Mouse (Mus musculus) macrophage (primary cell): ENCODE data around the gene Ccdc110. TPM values are rescaled to one million over a fixed set of nuclear protein-coding genes. Genes with fewer than 3 reads are reported as not detected.

Source experiments
- H3K27ac ChIP-seq: fragments of 350-480 bp; formaldehyde crosslinking; 2 replicates; pipeline ENCODE4 v1.9.0; 2021
- H3K36me3 ChIP-seq: fragments of 350-480 bp; formaldehyde crosslinking; 2 replicates; pipeline ENCODE4 v1.9.0; 2021; ENCODE audit errors: inconsistent target
- H3K4me3 ChIP-seq: fragments of 350-480 bp; formaldehyde crosslinking; 2 replicates; pipeline ENCODE4 v1.9.0; 2021; ENCODE audit errors: inconsistent target
- H3K79me2 ChIP-seq: fragments of 350-480 bp; formaldehyde crosslinking; 2 replicates; pipeline ENCODE4 v1.9.0; 2021; ENCODE audit errors: inconsistent target
- whole genome bisulfite sequencing: methylation state at CpG from one replicate; pipeline ENCODE4 v1.1.7; 2026; ENCODE audit warnings: inconsistent platforms; ENCODE audit not compliant: missing documents; 5-methylcytosine and 5-hydroxymethylcytosine counted together
- polyA plus RNA-seq: library from polyadenylated mRNA; stranded (reverse); fragments of 250-400 nt; gene quantifications from 3 replicates; pipeline ENCODE4 v1.2.4, GENCODE M21; 2018; ENCODE audit warnings: inconsistent platforms

Gene Ccdc110
- polyA plus RNA-seq, 1 experiment from 2014 or later: not detected

DNA sequence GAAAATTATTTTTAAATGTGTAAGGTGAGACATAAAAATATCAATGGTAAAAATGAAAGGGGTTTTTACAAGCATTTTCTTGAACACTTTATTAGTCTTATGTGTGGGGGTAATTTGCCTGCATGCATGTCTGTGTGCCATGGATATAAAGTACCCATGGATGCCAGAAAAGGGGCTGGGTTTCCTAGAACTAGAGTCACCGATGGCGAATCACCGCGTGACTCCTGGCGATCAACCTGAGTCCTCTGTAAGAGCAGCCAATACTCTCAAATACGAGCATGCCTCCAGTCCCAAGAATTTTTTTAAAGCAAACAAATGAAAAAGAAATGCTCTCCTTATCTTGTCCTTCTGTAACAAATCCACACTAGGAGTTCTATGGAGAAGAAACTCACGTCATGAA is 12.3 kb upstream of the Ccdc110 start:
- 88% methylated on average over 7 of the region's 7 CpGs for WGBS

DNA sequence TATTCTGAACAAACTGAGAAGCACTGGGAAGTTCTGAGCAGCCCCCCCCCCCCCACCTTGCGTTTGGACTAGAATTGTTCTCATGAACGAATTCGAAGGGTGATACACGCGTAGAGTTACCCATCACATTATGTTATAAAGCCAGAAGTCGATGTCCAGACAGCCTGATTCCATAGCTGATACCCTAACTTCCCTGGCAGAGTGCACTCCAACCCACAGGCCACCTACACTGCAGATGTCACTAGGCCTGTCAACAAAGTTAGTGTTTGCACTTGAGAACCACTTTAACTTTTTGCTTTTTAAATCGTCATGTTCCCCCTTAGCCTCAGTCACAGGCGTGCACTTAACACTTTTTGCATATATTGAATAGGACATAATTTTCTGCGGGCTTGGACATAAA is 2.6 kb downstream of the Ccdc110 start:
- Histone ChIP-seq H3K27ac (no peak overlapping the region), H3K36me3 (no peaks in the 10 kb centered on the region), H3K4me3 (no peak overlapping the region), H3K79me2 (no peaks in the 10 kb centered on the region)
- 88% methylated on average over 9 of the region's 9 CpGs for WGBS

More for the DNA sequence above, 12.3 kb upstream of the Ccdc110 start:
- H3K27ac ChIP-seq: no peak overlapping the region
- no peaks in the 10 kb centered on the region for H3K36me3 ChIP-seq
- H3K79me2 ChIP-seq: no peaks in the 10 kb centered on the region
- no peak overlapping the region for H3K4me3 ChIP-seq

DNA sequence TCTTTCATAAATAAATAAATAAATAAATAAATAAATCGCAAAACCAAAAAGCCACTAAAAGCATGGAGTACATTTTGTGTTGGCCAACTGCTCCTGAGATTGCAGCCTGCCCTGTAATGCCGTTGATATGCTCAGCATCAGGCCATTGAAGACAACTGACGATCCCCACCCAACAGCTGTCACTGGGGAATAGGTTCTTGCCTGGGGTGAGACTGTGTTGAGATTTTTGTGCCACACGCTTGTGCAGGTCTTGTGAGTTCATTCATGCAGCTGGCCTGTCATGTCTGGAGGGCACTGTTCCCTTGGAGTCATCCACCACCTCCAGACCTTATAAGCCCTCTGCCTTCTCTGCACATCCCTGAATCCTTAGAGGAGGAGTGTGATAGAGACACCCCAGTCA is 11.9 kb downstream of the Ccdc110 start:
- WGBS: 96% methylated on average over 4 of the region's 4 CpGs
- Histone ChIP-seq H3K4me3 (no peak overlapping the region), H3K79me2 (no peaks in the 10 kb centered on the region), H3K36me3 (no peaks in the 10 kb centered on the region), H3K27ac (no peak overlapping the region)

DNA sequence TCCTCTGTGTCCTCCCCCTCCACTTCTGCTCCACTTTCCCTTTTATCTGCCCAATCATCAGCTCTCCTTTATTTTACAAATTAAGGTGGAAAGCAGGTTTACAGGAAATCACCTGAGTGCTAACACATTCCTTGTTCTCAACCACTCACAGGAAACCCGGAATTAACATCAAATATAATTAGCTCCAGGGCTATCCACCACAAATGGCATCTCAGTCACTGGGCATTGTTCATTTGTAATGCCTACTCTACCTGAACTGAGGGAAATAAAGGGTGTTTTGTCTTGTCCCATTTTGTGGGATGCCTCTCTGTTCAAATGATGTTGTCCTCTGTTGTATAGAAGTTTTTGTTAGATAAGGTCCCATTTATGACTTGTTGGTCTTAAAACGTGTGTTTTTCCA is 16.2 kb downstream of the Ccdc110 start:
- WGBS: 71% methylated on average over 2 of the region's 2 CpGs
- Histone ChIP-seq H3K36me3 (no peaks in the 10 kb centered on the region), H3K4me3 (no peak overlapping the region), H3K79me2 (no peaks in the 10 kb centered on the region), H3K27ac (no peak overlapping the region)

DNA sequence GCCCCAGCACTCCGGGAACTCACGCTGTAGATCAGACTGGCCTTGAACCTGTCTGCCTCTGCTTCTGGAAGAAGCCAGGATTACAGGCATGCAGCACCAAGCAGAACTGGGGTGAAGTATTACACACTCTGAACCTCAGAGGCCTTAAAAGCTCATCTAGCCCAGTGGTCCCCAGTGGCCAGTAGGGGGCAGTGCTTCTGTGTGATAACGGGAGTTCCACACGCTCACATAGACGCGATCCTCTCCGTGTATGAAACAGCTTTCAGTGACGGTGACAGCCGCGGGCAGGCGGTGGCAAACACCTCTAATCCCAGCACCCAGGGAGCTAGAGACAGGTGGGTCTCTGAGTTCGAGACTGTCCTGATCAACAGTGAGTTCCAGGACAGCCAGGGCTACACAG is 36.5 kb downstream of the Ccdc110 start:
- no peaks in the 10 kb centered on the region for H3K36me3 ChIP-seq
- 97% methylated on average over 12 of the region's 12 CpGs for WGBS
- peaks cover 5% of the 10 kb centered on the region for H3K79me2 ChIP-seq
- H3K4me3 ChIP-seq: no peak overlapping the region
- no peak overlapping the region for H3K27ac ChIP-seq

DNA sequence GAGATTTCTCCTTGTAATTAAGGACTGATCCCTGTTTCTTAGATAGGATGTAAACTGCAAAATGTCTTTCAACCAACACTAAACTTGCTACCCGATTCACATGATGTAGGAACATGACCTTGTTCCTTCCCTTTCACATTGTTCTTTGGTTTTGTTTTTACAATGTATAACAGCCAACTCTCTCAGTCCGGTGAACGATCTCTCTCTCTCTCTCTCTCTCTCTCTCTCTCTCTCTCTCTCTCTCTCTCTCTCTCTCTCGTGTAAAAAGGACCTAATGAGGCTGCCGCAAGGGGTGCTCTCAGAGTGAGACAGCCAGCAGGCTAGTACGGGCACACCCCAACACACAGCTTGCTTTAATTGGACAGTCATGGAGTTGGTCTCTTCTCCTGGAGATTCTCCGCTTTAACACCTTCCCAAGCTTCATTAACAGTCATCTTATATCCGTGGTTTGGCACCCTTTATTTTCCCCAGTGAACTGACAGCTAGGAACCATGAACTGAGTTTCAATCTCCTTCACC is 39.6 kb downstream of the Ccdc110 start:
- Histone ChIP-seq H3K4me3 (no peak overlapping the region), H3K27ac (no peak overlapping the region), H3K79me2 (peaks cover 36% of the 10 kb centered on the region), H3K36me3 (peaks cover 6% of the 10 kb centered on the region; the same call in 1 of the 2 replicates)
- 83% methylated on average over 7 of the region's 8 CpGs for WGBS

DNA sequence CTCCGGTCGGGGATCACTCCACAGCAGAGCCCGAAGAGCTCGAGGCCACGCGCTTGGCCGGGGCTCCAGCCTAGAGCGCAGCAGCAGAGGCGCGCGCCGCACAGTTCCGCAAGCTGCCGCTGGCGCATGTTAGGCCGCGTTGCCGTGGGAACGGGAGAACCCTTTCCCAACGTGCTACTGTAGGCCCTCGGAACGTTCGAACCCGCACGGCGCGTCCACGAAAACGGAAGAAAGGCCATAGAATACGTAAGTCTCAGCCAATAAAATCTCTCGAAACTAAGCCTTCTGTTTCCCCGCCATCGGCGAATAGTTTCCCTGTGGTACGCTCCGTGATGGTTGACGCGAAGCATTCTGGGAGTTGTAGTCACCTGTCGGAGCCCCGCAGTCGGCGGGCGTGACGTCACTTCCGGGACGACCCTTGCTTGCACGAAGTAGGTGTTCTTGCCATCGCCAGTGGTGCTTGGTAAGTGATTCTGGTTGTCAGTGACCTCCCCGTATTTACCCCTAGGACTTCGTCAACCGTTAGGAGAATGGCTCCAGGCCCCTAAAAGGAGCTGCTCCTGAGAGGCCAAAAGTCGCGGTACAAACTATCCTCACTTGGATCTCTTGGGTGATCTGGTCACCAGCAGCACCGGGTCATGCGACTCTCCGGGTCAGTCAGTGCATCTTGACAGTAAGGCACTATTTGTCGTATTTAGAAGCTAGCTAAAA is 40.9 kb downstream of the Ccdc110 start, which contains the start of the genes 1700029J07Rik and Ufsp2:
TSS of gene 1700029J07Rik (minus strand) at position 127 of the 711 bp plus-strand sequence.
TSS of gene Ufsp2 (plus strand) at position 403 of the 711 bp plus-strand sequence.
- Histone ChIP-seq H3K36me3 (peaks cover 12% of the 10 kb centered on the region; the same call in 1 of the 2 replicates), H3K27ac (peak within 1 kb of the TSS; percentile 90), H3K79me2 (peaks cover 38% of the 10 kb centered on the region), H3K4me3 (peak within 1 kb of the TSS; percentile 92)
- WGBS: under 1% methylated on average over 57 of the region's 57 CpGs

DNA sequence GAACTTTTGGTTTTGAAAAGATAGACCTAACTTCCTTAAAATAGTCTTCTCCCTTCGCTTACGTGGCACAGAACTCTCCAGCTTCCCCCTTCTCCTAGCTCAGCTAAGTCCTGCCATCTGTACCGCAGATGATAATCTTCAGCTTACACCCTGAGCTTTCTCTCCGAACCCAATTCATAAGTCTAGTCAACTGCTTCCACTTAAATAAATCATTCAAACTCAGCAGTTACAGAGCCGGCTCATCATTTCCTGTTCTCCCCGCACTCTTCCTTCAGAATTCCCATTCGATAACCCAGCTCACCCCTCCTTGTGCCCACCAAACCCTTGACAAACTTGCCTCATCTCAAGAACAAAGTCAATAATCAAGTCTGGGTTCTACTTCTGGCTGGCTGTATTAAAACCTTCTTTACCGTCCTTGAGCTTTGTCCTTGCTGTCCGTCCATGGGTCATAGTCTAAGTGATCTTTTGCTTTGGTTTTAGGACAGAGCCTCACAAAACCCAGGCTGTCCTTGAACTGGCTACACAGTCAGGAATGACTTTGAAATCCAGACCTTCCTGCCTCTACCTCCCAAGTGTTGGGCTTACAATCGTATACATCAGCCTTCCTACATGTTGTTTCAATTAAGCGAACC is 41.5 kb downstream of the Ccdc110 start:
- peak overlapping the region; percentile 90 for H3K27ac ChIP-seq
- peak overlapping the region; percentile 92 for H3K4me3 ChIP-seq
- H3K36me3 ChIP-seq: peaks cover 16% of the 10 kb centered on the region
- peaks cover 38% of the 10 kb centered on the region for H3K79me2 ChIP-seq
- 31% methylated on average over 11 of the region's 11 CpGs for WGBS

DNA sequence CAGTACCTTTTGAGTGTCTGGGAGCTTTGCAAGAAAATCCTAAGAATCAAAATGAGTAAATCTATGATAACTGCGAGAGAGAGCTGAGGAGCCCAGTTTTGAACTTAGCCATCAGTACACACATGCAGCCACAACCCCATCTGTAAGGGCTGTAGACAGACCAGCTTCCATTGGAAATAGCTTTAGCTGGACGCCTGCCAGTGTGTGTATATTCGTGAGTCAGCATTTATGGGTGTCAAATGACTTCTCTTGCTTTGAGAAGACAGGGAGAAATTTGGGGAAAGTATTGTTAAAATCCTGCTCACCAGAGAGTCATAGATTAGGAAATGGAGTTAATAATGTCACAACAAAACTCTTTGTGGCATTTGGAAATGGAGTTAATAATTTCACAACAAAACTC is 52.2 kb downstream of the Ccdc110 start:
- WGBS: 69% methylated on average over 3 of the region's 3 CpGs
- H3K27ac ChIP-seq: no peak overlapping the region
- H3K4me3 ChIP-seq: no peak overlapping the region
- H3K79me2 ChIP-seq: no peaks in the 10 kb centered on the region; the same call in 1 of the 2 replicates
- peaks cover 51% of the 10 kb centered on the region for H3K36me3 ChIP-seq

DNA sequence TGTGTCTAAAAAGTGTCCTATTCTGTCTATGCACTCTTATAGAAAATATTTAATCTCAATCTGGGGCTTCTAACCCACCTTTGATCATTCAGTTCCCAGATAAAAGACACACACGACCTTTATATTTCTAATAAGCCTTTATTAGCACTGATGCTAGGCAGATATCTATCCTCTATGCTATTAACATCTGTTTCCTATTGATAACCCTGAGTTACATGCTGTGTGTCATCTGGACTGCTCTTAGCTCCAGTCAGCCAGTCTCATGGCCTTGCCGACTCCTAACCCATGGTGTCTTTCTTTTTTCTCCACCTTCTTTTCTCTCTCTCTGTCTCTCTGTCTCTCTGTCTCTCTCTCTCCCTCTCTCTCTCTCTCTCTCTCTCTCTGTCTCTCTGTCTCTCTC is 53.8 kb downstream of the Ccdc110 start:
- Histone ChIP-seq H3K79me2 (no peaks in the 10 kb centered on the region; the same call in 1 of the 2 replicates), H3K4me3 (no peak overlapping the region), H3K36me3 (peaks cover 41% of the 10 kb centered on the region), H3K27ac (no peak overlapping the region)
- WGBS: 78% methylated on average over 2 of the region's 2 CpGs

DNA sequence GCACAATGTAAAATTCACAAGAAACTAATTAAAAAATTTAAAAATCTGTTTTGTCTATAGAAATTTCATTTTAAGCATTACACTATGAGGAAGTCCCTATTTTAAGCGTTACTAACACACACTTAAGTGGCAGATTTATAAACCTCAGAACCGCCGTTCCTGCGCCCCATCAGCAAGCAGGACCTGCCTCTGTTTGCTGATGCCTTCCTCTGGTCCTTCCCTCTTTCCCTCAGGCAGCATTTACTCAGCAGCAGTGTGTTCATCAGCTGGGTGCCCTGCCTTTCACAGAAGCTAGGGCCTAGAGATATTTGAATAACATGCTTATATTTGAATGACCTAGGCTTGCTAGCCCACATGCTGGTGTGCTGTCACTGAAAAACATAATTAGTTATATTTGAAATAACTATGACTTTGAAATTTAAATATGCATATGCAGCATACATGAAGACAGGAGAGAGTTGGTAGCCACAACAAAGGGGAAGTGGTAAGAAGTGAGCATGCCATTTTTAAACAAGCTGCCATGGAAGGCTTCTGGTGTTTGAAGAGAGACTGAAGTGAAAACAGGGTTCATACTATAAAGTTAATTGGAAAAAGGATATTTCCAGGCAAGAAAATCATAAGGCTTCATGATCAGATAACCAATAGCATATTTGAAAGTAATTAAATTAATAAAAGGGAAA is 56.4 kb downstream of the Ccdc110 start:
- WGBS: 6% methylated on average over 4 of the region's 4 CpGs
- H3K4me3 ChIP-seq: no peak overlapping the region
- no peaks in the 10 kb centered on the region; the same call in 1 of the 2 replicates for H3K79me2 ChIP-seq
- peaks cover 28% of the 10 kb centered on the region; the same call in 1 of the 2 replicates for H3K36me3 ChIP-seq
- peak overlapping the region; percentile 58 for H3K27ac ChIP-seq

Other genes with a start within 250 kb of the Ccdc110 start
- not detected in 3 replicates for gene Pdlim3, start 49.2 kb upstream of the Ccdc110 start, polyA plus RNA-seq
- gene 1700029J07Rik, start 40.6 kb downstream of the Ccdc110 start, polyA plus RNA-seq: 0.20 to 0.27 TPM (median 0.22 TPM) in 3 replicates
- gene Ufsp2, start 40.9 kb downstream of the Ccdc110 start, polyA plus RNA-seq: 46.5 to 83.4 TPM (median 48.1 TPM) in 3 replicates
- not detected in 3 replicates for gene Lrp2bp, start 64.7 kb downstream of the Ccdc110 start, polyA plus RNA-seq
- gene Ankrd37, start 71.1 kb downstream of the Ccdc110 start, polyA plus RNA-seq: 0.47 to 1.7 TPM (median 0.94 TPM) in 3 replicates
- gene Cfap97, start 217.2 kb downstream of the Ccdc110 start, polyA plus RNA-seq: 8.1 to 10.8 TPM (median 10.0 TPM) in 3 replicates
- 7.9 to 9.6 TPM (median 9.2 TPM) in 3 replicates for gene Snx25, start 217.5 kb downstream of the Ccdc110 start, polyA plus RNA-seq